Comparison of ENCODE assay signal across 25 mouse cellular contexts in genomic region chr10:4824366-4824765, GRCm38 (mm10).
DNase-seq lines count a peak whose midpoint lies in the region; ATAC-seq and TF ChIP-seq lines count a peak whose summit lies in the region.
"Had no signal": no experiment of that assay in that cellular context is flagged by ENCODE, and none has a peak within 500 bp of the region (broad histone marks: within the 10 kb centered on the region; RNA-seq: fewer than 3 reads in every experiment).

No protein-coding gene starts in this region.

- H3K9ac ChIP-seq in midbrain, embryonic 14.5 days (replicated peaks; ENCODE audit: low read length): no peak overlapping the region
- H3K9ac ChIP-seq in midbrain, postnatal 0 days (replicated peaks; ENCODE audit: low read length, poor library complexity, severe bottlenecking): no peak overlapping the region
- H3K9ac ChIP-seq: embryonic facial prominence, embryonic 12.5 days; forebrain, embryonic 13.5 days; forebrain, embryonic 15.5 days; forebrain, postnatal 0 days had no signal

- no peak for TF ChIP-seq CTCF in midbrain, postnatal 0 days (IDR thresholded peaks at IDR 0.05)

- H3K9me3 ChIP-seq in midbrain, embryonic 14.5 days (ENCODE audit: control insufficient read depth, low read length): no peaks in the 10 kb centered on the region
- no peaks in the 10 kb centered on the region for H3K9me3 ChIP-seq in midbrain, postnatal 0 days (ENCODE audit: low read length)
- H3K9me3 ChIP-seq: embryonic facial prominence, embryonic 10.5 days; embryonic facial prominence, embryonic 12.5 days; forebrain, embryonic 13.5 days; forebrain, embryonic 15.5 days; G1E had no signal

- H3K4me2 ChIP-seq in midbrain, embryonic 14.5 days (ENCODE audit: low read length): no peak overlapping the region
- H3K4me2 ChIP-seq in midbrain, postnatal 0 days (ENCODE audit: low read depth, low read length, poor library complexity, severe bottlenecking): no peak overlapping the region
- H3K4me2 ChIP-seq: embryonic facial prominence, embryonic 12.5 days; forebrain, embryonic 13.5 days; forebrain, embryonic 15.5 days had no signal

- H3K4me1 ChIP-seq in midbrain, embryonic 14.5 days (ENCODE audit: control insufficient read depth, insufficient read depth, low read length): no peaks in the 10 kb centered on the region
- no peaks in the 10 kb centered on the region for H3K4me1 ChIP-seq in midbrain, postnatal 0 days (ENCODE audit: insufficient read depth, low read length)
- H3K4me1 ChIP-seq: embryonic facial prominence, embryonic 10.5 days; embryonic facial prominence, embryonic 12.5 days; forebrain, embryonic 13.5 days; forebrain, embryonic 15.5 days had no signal

- no peak overlapping the region for H3K27ac ChIP-seq in midbrain, embryonic 14.5 days (replicated peaks; ENCODE audit: low read depth, low read length)
- H3K27ac ChIP-seq in midbrain, postnatal 0 days (ENCODE audit: low read depth, low read length): no peak overlapping the region
- H3K27ac ChIP-seq: embryonic facial prominence, embryonic 10.5 days; embryonic facial prominence, embryonic 12.5 days; forebrain, embryonic 13.5 days; forebrain, embryonic 15.5 days had no signal

- H3K4me3 ChIP-seq in midbrain, embryonic 14.5 days (replicated peaks; ENCODE audit: low read depth, low read length): no peak overlapping the region
- no peak overlapping the region for H3K4me3 ChIP-seq in midbrain, postnatal 0 days (ENCODE audit: low read depth, low read length)
- H3K4me3 ChIP-seq: embryonic facial prominence, embryonic 10.5 days; embryonic facial prominence, embryonic 12.5 days; forebrain, embryonic 13.5 days; forebrain, embryonic 15.5 days had no signal

- H3K27me3 ChIP-seq in midbrain, embryonic 14.5 days (ENCODE audit: control insufficient read depth, insufficient read depth, low read length): no peaks in the 10 kb centered on the region
- no peaks in the 10 kb centered on the region for H3K27me3 ChIP-seq in midbrain, postnatal 0 days (ENCODE audit: insufficient read depth, low read length)
- H3K27me3 ChIP-seq: CH12.LX; embryonic facial prominence, embryonic 12.5 days; forebrain, embryonic 13.5 days; forebrain, embryonic 15.5 days had no signal

- ATAC-seq in midbrain, embryonic 14.5 days (ENCODE audit: low FRiP score, low TSS enrichment): 0 out of 2 replicates have a peak, but pooled peaks have one; percentile 11
- no peak for ATAC-seq in midbrain, postnatal 0 days (ENCODE audit: low FRiP score)
- ATAC-seq: activated CD4-positive, CD25-positive, alpha-beta regulatory T cell, adult 4 months; CD4-positive, CD25-positive, alpha-beta regulatory T cell, adult 4 months; forebrain, embryonic 13.5 days; forebrain, embryonic 15.5 days; forebrain, postnatal 0 days; Patski had no signal

- 92% methylated on average over 5 of the region's 5 CpGs for whole genome bisulfite sequencing in midbrain, embryonic 14.5 days
- WGBS in midbrain, postnatal 0 days: 89% methylated on average over 5 of the region's 5 CpGs

- no peaks in the 10 kb centered on the region for H3K36me3 ChIP-seq in midbrain, embryonic 14.5 days (ENCODE audit: control insufficient read depth, insufficient read depth, low read length)
- no peaks in the 10 kb centered on the region for H3K36me3 ChIP-seq in midbrain, postnatal 0 days (ENCODE audit: insufficient read depth, low read length)
- H3K36me3 ChIP-seq: embryonic facial prominence, embryonic 10.5 days; embryonic facial prominence, embryonic 12.5 days; forebrain, embryonic 15.5 days; G1E had no signal

- DNase-seq in adrenal gland, adult (ENCODE audit: inconsistent age in 2 of 2, low spot score in 1 of 2): peak; percentile 50 to 79
- DNase-seq in adrenal gland, postnatal 25 days: no peak
- DNase-seq in adrenal gland, adult 8-10 months: peak; percentile 38
- no peak for DNase-seq in adrenal gland, adult 18-20 months (ENCODE audit: low spot score in 2 of 2)
- no peak for DNase-seq in midbrain, embryonic 14.5 days
- DNase-seq in midbrain, postnatal 0 days (ENCODE audit: low spot score): no peak
- DNase-seq in adrenal gland, postnatal 36 days: peak; percentile 12 to 30
- DNase-seq in layer of hippocampus, adult 11-12 months (ENCODE audit: low spot score): no peak
- DNase-seq: B cell, adult 2 months; cerebellum, adult 11 months; cerebellum, adult 18-20 months; cerebellum, adult 8-10 months; cerebellum, adult 9-11 months; cerebellum, postnatal 14 days; cerebellum, postnatal 36 days; forebrain, postnatal 0 days had no signal

Comparison
In these comparisons a context has a peak if more than half of its experiments do, and no peak if none do; other contexts are left out.
1. DNase-seq: peak in adrenal gland, adult (2 of 2), adrenal gland, adult 8-10 months (single experiment) and adrenal gland, postnatal 36 days (2 of 2); none in adrenal gland, postnatal 25 days (single experiment), adrenal gland, adult 18-20 months (0 of 2), midbrain, embryonic 14.5 days (single experiment), midbrain, postnatal 0 days (single experiment) and layer of hippocampus, adult 11-12 months (single experiment).